Mouse (Mus musculus) spleen, postnatal 10 days (tissue): Measurements from ENCODE around the gene Usp49.
A peak's percentile ranks its signal among the peaks of the same experiment; 100 is the strongest.
"Not testable (repeated sequence)": the region's sequence is repeated elsewhere in the genome, so short reads cannot be mapped to it uniquely, and the experiment has no call there.

Experiments used
- DNase-seq, 2 experiments: peaks; one replicate each; pipeline ENCODE4 v3.0.0; 2021 to 2022; ENCODE audit warnings: low spot score in 2 of 2

The Usp49 gene

GRCm38 (mm10) chr17:47646683-47647082 lies 16.2 kb downstream of the Usp49 start:
- DNase-seq = peak; percentile 34 to 58

- DNase-seq = no peak
Observed at GRCm38 (mm10) chr17:47648966-47649365, 18.5 kb downstream of the Usp49 start.

DNA sequence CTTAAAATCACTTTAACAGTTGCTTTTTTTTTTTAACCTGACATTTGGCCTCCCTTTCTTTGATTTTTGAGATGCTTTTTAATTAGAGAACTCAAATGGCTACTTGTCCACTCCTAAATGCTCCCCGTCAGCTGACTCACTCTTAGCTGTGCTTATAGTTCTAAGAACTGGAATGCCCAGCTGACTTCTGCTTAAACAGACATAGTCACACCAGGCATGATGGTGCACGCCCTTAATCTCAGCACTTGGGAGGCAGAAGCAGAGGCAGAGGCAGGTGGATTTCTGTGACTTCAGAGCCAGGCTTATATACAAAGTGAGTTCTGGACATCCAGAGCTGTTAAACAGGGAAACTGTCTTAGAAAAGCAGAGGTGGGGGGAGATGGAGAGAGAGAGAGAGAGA lies 21.5 kb downstream of the Usp49 start:
- no peak for DNase-seq

GRCm38 (mm10) chr17:47654346-47654745 lies 23.9 kb downstream of the Usp49 start:
- not testable (repeated sequence) for DNase-seq

GRCm38 (mm10) chr17:47655697-47656096 lies 25.2 kb downstream of the Usp49 start:
- no peak for DNase-seq

DNA sequence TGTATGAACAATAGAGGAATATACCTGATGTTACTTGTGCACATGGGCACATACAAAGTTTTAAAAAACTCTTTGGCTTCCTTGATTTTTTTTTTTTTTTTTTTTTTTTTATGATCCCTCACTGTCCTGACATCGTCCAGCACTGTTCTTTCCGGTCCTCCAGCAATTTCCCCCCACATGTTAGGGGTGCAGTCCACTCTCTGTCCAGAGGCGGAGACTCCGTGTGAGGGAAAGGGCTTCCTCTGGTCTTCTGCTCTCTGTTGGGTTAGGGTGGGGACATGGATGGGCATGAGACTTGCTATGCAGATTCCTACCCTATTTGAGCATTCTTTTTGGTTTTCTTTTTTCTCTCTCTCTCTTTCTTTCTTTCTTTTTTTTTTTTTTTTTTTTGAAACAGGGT lies 27.4 kb downstream of the Usp49 start:
- DNase-seq = no peak

- DNase-seq = no peak
Observed at GRCm38 (mm10) chr17:47658741-47659243, 28.3 kb downstream of the Usp49 start.

- no peak for DNase-seq
Observed at GRCm38 (mm10) chr17:47663009-47663713, 32.7 kb downstream of the Usp49 start.

DNA sequence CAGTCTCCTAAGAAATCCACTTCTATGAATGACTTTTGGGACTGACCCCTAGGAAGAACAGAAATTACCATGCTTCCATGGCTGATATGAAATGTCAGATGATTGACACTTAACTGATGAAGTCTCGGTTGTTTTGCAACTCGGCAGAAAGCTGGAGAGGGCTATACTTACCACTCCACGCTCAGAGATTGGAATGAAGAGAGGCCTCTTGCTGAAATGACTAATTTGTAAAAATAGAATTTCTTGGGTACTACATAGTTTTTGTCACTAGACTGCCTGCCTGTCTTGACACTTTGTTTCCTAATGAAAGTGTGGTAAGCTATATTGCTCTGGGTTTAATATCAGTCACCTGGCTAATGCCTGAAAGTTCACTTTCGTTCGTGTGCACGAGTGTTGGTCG lies 34.0 kb downstream of the Usp49 start:
- no peak for DNase-seq

GRCm38 (mm10) chr17:47669166-47669565 lies 38.7 kb downstream of the Usp49 start:
- no peak for DNase-seq

GRCm38 (mm10) chr17:47671988-47672310 lies 41.5 kb downstream of the Usp49 start:
- DNase-seq = no peak

- DNase-seq = peak in 1 of 2 experiments; percentile 26
Observed at GRCm38 (mm10) chr17:47672311-47673111, 42.0 kb downstream of the Usp49 start.

- DNase-seq = peak; percentile 48 to 70
Observed at GRCm38 (mm10) chr17:47676581-47676980, 46.1 kb downstream of the Usp49 start.

- DNase-seq = no peak
Observed at GRCm38 (mm10) chr17:47678238-47678637, 47.7 kb downstream of the Usp49 start.

GRCm38 (mm10) chr17:47678702-47679101 lies 48.2 kb downstream of the Usp49 start:
- no peak for DNase-seq

DNA sequence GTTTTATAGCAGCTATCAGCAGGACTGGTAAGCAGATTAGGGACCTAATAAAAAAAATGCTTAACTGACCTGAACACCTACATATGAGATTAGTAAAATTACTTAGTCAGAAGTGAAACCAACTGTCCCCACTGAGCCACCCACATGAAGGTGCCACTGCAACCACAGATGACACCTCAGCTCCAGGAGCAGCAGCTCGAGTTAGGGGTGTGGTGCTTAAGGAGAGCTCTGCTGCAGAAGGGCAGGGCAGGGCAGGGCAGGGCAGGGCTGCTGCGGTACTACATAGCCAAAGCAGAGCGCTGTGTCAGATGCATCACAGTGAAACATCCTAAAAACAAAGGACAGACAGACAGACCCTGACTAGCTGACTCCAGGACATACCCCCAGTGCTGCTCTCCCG lies 52.3 kb downstream of the Usp49 start:
- no peak for DNase-seq

- peak; percentile 79 to 96 for DNase-seq
Observed at GRCm38 (mm10) chr17:47687409-47688343, 57.2 kb downstream of the Usp49 start.

GRCm38 (mm10) chr17:47688344-47688607 lies 57.8 kb downstream of the Usp49 start, which contains the start of gene Tomm6:
Gene Tomm6, minus strand, starts transcription at chr17:47688386.
- DNase-seq = no peak

- peak; percentile 43 to 75 for DNase-seq
Observed at GRCm38 (mm10) chr17:47688608-47689575, 58.4 kb downstream of the Usp49 start, which contains the start of gene Frs3. Gene Frs3, plus strand, starts transcription at chr17:47689030.

DNA sequence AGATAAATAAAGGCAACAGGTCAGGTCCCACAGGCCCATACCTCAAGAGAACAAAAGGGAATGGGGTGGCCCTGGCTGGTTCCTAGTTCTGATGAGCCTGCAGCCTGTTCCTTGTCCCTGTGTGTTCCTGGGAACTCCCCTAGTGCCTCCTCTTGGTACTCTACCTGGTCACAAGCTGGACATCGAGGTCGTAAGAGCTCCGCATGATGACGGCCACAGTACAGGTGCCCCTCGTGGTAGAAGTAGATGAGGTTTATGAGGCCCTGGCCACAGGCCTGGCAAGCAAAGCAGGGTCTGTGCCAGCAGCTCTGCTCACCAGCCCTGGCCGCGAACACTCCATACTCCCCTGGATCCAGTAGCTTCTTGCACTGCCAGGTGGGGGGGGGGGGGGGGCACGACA lies 59.4 kb downstream of the Usp49 start:
- no peak for DNase-seq

GRCm38 (mm10) chr17:47691650-47692049 lies 61.2 kb downstream of the Usp49 start:
- DNase-seq = no peak
